Mouse (Mus musculus) intestine, embryonic 16.5 days (tissue): ENCODE measurements at regions not wholly inside any gene's neighbourhood (a gene's known extent, or its start where the extent isn't known, plus 50 kb on each side); places are given as distances from the start of the nearest gene placed in this dataset.

Experiments used
- ATAC-seq: fragments of 200-750 bp; cut with Nextera tagmentation; 2 replicates; pipeline ENCODE4 v1.8.0; 2017; ENCODE audit warnings: moderate TSS enrichment, moderate library complexity
- H3K27ac ChIP-seq: fragments of 300-500 bp; sonication (generic); 2 replicates; pipeline ENCODE4 v1.5.1; 2014; ENCODE audit warnings: mild to moderate bottlenecking, low read length
- H3K27me3 ChIP-seq: fragments of 300-500 bp; sonication (generic); replicated peaks from 2 replicates; pipeline ENCODE4 v1.6.1; 2014; ENCODE audit warnings: low read length, control low read depth, mixed read lengths; ENCODE audit not compliant: control insufficient read depth, insufficient read depth
- H3K36me3 ChIP-seq: fragments of 300-500 bp; sonication (generic); 2 replicates; pipeline ENCODE4 v1.6.1; 2014; ENCODE audit warnings: low read length, control low read depth; ENCODE audit not compliant: control insufficient read depth, insufficient read depth
- H3K4me1 ChIP-seq: fragments of 300-500 bp; sonication (generic); 2 replicates; pipeline ENCODE4 v1.6.1; 2014; ENCODE audit warnings: low read length, control low read depth, mixed read lengths; ENCODE audit not compliant: control insufficient read depth, insufficient read depth
- H3K4me2 ChIP-seq: fragments of 300-500 bp; sonication (generic); 2 replicates; pipeline ENCODE4 v1.6.1; 2014; ENCODE audit warnings: low read depth, low read length, control low read depth
- H3K4me3 ChIP-seq: fragments of 300-500 bp; sonication (generic); 2 replicates; pipeline ENCODE4 v1.5.1; 2014; ENCODE audit warnings: mild to moderate bottlenecking, low read length
- H3K9ac ChIP-seq: fragments of 300-500 bp; sonication (generic); 2 replicates; pipeline ENCODE4 v1.6.1; 2014; ENCODE audit warnings: low read depth, low read length
- H3K9me3 ChIP-seq: fragments of 300-500 bp; sonication (generic); 2 replicates; pipeline ENCODE4 v1.6.1; 2016; ENCODE audit warnings: low read length, control low read depth; ENCODE audit not compliant: control insufficient read depth
- WGBS: fragments of 180-500 bp; shearing (Covaris S2); extraction: QIAGEN DNeasy Blood & Tissue Kit; methylation state at CpG from one replicate; pipeline ENCODE4 v1.1.7; 2014; 5-methylcytosine and 5-hydroxymethylcytosine counted together

GRCm38 (mm10) chr4:78666326-78666725, 454.6 kb upstream of the Ptprd start:
- H3K36me3 ChIP-seq: no peaks in the 10 kb centered on the region
- H3K4me1 ChIP-seq: no peaks in the 10 kb centered on the region
- WGBS: 70% methylated on average over 1 of the region's 1 CpGs
- no peaks in the 10 kb centered on the region for H3K27me3 ChIP-seq
- no peak overlapping the region for H3K4me2 ChIP-seq
- no peaks in the 10 kb centered on the region for H3K9me3 ChIP-seq
- no peak for ATAC-seq
- no peak overlapping the region for H3K4me3 ChIP-seq
- H3K9ac ChIP-seq: no peak overlapping the region
- no peak overlapping the region for H3K27ac ChIP-seq

DNA sequence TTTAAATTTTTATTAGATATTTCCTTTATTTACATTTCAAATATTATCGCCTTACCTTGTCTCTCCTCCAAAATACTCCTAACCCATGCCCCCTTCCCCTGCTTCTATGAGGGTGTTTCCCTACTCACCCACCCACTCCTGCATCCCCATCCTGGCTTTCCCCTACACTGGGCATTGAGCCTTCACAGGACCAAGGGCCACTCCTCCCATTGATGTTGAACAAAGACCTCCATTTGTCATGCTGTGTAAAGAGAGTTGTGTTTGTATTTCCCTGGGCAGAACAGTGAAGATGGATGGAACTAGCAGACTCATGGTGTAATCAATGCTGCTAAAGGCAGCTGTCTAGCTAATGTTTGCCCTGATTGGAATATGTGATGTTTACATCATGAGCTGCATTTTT, 431.0 kb upstream of the Ptprd start:
- Histone ChIP-seq H3K4me3 (no peak overlapping the region), H3K4me2 (no peak overlapping the region), H3K27me3 (no peaks in the 10 kb centered on the region), H3K4me1 (no peaks in the 10 kb centered on the region), H3K27ac (no peak overlapping the region), H3K9me3 (no peaks in the 10 kb centered on the region), H3K9ac (no peak overlapping the region), H3K36me3 (no peaks in the 10 kb centered on the region)
- no peak for ATAC-seq
- WGBS: 74% methylated on average over 1 of the region's 1 CpGs

DNA sequence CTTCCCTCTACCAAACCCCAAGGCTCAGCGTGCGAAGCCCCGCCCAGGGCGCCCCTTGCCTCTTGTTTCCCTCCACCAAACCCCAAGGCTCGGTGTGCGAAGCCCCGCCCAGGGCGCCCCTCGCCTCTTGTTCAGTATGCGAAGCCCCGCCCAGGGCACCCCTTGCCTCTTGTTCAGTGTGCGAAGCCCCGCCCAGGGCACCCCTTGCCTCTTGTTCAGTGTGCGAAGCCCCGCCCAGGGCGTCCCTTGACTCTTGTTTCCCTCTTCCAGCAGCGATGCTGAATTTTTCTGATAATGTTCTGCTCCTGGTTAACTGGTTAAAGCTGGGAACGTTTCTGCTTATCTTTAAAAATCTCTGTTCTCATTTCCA, 394.7 kb upstream of the Ptprd start:
- peak; percentile 68 for ATAC-seq
- Histone ChIP-seq H3K4me1 (no peaks in the 10 kb centered on the region), H3K36me3 (no peaks in the 10 kb centered on the region), H3K9me3 (no peaks in the 10 kb centered on the region), H3K4me3 (peak overlapping the region; percentile 33), H3K27ac (no peak overlapping the region), H3K9ac (no peak overlapping the region), H3K4me2 (peak overlapping the region; percentile 51), H3K27me3 (no peaks in the 10 kb centered on the region)
- 14% methylated on average over 18 of the region's 18 CpGs for WGBS

GRCm38 (mm10) chr4:78605763-78606460, 394.2 kb upstream of the Ptprd start:
- Histone ChIP-seq H3K9ac (no peak overlapping the region), H3K9me3 (no peaks in the 10 kb centered on the region), H3K4me3 (peak overlapping the region; percentile 33), H3K4me2 (peak overlapping the region; percentile 51), H3K4me1 (no peaks in the 10 kb centered on the region), H3K27me3 (no peaks in the 10 kb centered on the region), H3K36me3 (no peaks in the 10 kb centered on the region), H3K27ac (no peak overlapping the region)
- ATAC-seq: no peak
- 80% methylated on average over 4 of the region's 4 CpGs for WGBS

- Histone ChIP-seq H3K27me3 (no peaks in the 10 kb centered on the region), H3K9me3 (no peaks in the 10 kb centered on the region), H3K4me2 (no peak overlapping the region), H3K4me1 (no peaks in the 10 kb centered on the region), H3K27ac (no peak overlapping the region), H3K4me3 (no peak overlapping the region), H3K36me3 (no peaks in the 10 kb centered on the region), H3K9ac (no peak overlapping the region)
- ATAC-seq: no peak
- WGBS: 92% methylated on average over 2 of the region's 2 CpGs
These were observed 369.8 kb upstream of the Ptprd start for GRCm38 (mm10) chr4:78581590-78581989.

DNA sequence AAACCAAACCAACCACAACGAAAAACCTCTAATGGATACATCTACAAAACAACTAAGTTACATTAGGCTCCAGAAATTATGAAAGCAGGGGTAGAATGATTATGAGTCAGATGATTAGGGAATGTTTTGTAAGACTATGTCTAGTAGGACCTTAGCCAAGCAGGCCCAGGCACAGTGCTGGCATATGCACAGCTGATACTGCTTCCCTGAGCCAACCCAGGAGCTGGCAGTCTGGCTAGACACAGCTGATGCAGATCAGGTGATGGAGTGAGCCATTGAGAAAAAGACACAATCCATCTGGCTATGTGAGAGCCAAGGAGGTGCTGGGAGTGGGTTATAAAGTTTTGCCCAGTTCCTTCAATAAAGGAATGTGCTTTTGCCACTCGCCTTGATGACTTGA, 353.6 kb upstream of the Ptprd start:
- Histone ChIP-seq H3K9ac (no peak overlapping the region), H3K9me3 (no peaks in the 10 kb centered on the region), H3K4me3 (no peak overlapping the region), H3K4me2 (no peak overlapping the region), H3K36me3 (no peaks in the 10 kb centered on the region), H3K27me3 (no peaks in the 10 kb centered on the region), H3K27ac (no peak overlapping the region), H3K4me1 (no peaks in the 10 kb centered on the region)
- 88% methylated on average over 2 of the region's 2 CpGs for WGBS
- ATAC-seq: no peak
